Mouse (Mus musculus) E14TG2a.4 (cell line): ENCODE measurements around the gene Ttll5.

ENCODE experiments used
- CTCF ChIP-seq: conservative IDR thresholded peaks from 2 replicates; pipeline ENCODE4 v1.5.1; 2014; ENCODE audit warnings: low read length
- NANOG ChIP-seq: IDR thresholded peaks from 2 replicates; pipeline ENCODE4 v1.6.1; 2014; ENCODE audit warnings: borderline replicate concordance, low read length, mixed read lengths
- POU5F1 ChIP-seq: IDR thresholded peaks from 2 replicates; pipeline ENCODE4 v1.6.1; 2014; ENCODE audit warnings: low read length, borderline replicate concordance

- TF ChIP-seq CTCF (no peak), NANOG (no peak), POU5F1 (no peak)
Observed at GRCm38 (mm10) chr12:86022282-86022984, 198.0 kb downstream of the Ttll5 start.
